Mouse (Mus musculus): ENCODE measurements at regions not wholly inside any gene's neighbourhood (a gene's known extent, or its start where the extent isn't known, plus 50 kb on each side); places are given as distances from the start of the nearest gene placed in this dataset.

DNA sequence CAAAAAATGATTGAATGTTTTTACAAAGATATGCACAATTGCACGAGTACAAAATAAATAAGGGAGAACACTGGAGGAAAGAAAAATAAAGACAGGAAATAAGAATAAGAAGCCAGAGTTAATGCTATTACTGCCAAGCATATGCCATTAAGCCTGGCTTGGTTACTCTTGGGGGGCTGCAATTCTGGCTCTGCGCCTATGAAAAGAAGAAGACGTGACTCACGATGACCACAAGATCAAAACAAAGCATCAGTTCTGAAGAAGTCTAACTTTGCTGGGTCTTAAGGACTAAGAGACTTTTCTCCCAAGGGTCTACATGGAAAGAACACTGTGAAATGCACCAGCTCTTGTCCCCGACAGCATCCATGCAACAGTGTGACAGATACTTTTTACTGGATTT, 454.8 kb upstream of the Mpdz start:
- no peak for DNase-seq (ENCODE audit: low read depth, low spot score)

DNA sequence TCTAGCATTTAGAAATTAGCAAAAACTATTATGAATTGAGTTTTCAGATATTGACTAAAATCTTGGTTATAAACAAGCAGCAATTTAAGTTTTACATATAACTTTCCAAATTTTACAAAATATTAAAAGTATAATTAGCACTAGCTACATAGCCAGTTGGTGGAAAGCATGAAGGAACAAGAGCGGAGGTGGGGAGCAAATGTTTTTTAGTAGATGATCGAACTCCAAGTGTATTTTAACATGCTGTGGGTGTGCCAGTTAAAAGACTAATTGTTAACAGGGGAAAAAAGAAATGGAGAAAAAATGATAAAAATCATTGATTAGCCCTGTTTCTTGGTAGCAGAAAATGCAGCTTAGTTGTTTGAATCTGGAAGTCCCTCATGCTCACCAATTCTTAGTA, 426.3 kb upstream of the Mpdz start:
- no peak for DNase-seq (ENCODE audit: low read depth, low spot score)

DNA sequence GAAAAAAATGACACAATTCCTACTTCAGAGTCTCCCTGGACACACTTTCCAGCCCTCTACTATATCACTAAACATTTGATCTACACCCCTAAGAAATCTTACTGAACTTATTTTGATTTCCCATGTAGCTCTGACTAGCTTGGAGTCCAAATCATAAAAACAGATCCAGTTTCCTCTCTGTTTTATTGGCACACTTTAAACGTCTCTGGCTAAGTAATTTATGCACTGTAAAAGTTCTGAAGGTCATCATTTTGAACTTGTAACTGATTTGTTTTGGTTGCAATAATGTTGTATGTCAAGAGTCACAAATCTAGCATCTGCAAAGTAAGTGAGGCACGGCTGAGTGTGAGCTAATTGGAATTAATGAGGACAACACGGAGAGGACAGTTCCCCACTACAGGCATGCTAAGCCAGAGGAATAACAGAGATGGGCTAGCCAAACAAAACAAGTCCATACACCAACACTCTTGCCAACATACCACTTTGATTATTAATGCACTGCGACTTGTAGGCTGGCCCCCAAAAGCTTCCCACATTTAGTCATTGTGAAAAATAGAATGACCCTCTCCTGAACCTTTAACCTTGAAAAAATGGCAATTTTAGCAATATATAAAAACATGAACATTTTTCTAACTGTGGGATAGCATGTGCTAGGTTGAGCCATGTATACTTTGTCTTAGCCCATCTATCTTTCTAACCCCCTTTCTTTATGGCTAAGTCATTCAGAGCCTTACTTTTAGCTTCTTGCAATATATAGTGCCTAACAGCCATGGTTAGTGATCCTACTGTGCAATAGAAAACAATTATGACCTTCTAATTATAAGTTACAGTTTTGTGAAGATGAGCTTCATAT, 399.3 kb upstream of the Mpdz start:
- no peak for DNase-seq (ENCODE audit: low read depth, low spot score)

DNA sequence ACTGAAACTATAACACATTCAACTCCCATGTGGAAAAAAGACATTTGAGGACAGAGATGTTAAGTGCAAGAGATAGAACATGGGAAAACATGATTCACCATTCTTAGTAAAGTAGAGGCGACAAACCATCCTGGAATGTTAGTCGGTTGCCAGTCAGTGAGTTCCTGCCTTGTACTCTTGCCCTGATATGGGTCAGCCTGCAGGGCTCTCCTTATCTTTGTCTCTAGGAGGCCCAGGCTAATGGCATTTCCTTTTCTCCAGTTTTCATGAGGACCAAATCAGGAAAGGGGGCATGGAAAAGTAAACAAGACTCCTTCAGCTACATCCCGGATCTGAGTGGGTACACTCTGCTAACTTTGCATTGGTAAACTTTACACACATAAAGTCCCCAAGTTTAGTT, 387.4 kb upstream of the Mpdz start:
- no peak for DNase-seq (ENCODE audit: low read depth, low spot score)

DNA sequence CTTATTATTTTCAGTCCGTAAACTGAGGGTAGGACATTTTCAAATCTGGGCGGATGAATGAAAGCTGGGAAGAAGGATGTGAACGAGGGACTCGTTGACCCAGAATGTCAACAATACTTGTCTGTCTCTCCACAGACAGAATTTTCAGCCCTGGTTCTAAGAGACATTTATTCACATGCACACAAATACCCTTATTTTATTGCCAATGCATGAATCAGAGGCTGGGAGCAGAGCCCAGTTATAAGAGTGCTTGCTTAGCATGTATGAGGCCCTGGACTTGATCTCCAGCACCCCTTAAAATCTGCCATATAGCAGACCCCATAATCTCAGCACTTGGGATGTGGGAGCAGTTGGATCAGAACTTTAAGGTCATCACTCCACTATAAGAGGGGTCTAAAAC, 384.8 kb upstream of the Mpdz start:
- no peak for DNase-seq (ENCODE audit: low read depth, low spot score)

DNA sequence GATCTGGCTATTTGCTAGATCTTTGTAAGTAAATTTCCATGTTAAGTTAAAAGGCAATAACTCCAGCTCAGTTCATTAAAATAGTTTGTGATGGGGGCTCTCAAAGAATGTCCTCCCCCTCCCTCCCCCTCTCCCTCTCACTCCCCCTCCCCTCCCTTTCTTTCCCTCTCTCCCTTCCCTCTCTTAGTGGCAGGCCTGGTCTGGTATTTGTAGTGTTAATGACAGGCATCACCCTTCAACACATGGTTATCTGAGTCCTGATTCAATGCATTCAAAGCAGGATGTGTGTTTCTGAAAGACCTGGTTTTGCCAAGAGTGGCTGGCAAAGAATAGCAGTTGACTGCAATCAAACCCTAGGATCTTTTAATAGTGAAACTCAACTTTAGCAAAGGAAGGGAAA, 383.4 kb upstream of the Mpdz start:
- no peak for DNase-seq (ENCODE audit: low read depth, low spot score)

DNA sequence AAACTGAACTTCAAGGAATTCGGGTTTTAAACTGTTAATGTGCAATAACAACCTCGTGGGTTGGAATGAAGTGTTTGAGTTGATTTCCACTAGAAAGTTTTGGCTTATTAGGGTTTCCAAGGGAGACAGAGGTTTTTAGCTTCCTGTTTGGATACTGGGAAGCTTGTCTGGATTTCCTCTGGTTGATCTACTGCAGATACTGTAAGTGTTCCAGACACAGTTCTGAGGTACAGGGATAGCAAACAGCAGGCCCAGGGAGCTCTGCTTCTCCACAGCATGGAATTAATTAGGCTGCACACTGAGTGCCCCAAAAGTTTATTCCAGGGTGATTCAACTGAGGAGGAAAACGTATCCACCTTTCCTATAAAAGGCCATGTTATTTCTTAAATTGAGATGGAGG, 381.0 kb upstream of the Mpdz start:
- no peak for DNase-seq (ENCODE audit: low read depth, low spot score)

DNA sequence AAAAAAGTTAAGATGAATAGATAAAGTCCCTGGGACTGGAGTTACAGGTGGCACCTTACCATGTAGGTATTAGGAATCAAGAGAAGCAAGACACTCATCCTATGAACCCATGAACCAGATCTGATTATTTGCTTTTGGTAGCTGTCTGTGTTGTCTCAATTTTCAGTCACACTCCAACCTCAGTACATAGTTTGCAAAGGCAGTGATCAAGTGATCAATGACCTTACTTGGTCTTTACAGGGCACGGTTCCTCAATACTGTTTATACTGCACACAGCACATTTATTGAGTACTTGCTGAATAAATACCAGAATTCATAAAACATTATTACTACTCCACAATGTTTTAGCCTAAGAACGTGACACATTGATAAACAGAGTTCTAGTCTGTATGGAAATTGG, 346.7 kb upstream of the Mpdz start:
- DNase-seq (ENCODE audit: low read depth, low spot score), result no peak

DNA sequence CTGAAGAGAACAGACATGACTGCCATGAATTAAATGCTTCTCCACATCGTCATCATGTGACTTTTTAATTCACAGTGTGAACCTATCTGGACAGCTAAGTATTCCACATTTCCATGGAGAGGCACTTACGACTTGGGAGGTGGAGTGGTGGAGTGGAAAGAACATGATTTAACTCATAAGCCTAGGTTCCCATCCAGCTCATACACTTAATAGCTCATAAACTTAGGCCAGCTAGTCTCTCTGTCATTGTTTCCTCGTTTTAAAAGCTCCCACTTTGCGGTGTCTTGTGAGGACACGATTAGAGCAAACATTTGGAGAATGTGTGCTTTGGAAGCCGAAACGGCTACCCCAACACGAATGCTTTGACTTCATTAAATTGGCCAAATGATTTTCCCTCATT, 346.0 kb upstream of the Mpdz start:
- no peak for DNase-seq (ENCODE audit: low read depth, low spot score)

DNA sequence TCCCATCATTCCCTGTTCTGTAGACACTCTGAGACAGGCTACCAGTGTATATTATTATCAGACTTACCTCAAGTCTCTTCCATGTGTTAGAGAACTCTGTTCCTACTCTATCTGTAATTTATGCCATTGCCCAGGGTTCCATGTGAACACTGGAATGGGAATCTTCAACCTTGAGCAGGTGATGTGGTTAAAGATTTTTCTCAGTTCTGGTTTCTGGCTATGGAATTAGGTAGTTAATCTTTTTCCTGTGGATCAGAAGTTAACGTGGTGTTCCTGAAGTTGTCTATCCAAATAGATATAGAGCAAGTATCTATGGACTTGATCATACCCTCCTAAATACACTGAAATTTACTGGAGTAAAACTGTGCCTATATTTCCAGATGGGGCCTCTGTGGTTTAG, 339.4 kb upstream of the Mpdz start:
- DNase-seq (ENCODE audit: low read depth, low spot score), result no peak

DNA sequence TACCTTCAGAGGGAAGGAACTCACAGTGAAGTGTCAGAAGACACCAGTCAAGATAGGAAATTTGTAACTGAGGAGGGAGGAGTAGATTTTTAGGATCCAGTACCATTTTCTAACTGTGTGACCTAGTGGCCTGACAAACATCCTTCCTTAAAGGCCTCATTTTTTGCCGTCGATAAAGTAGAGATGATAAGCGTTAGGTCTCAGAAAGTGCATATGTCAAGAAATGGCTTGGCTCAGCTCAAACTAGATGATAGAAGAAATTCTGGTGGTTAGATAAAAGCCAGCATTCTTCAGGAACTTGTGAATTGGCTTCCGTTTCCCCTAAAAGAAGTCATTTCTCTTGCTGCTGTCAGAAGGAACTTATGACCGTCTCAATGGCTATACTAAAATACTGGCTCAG, 324.1 kb upstream of the Mpdz start:
- no peak for DNase-seq (ENCODE audit: low read depth, low spot score)

DNA sequence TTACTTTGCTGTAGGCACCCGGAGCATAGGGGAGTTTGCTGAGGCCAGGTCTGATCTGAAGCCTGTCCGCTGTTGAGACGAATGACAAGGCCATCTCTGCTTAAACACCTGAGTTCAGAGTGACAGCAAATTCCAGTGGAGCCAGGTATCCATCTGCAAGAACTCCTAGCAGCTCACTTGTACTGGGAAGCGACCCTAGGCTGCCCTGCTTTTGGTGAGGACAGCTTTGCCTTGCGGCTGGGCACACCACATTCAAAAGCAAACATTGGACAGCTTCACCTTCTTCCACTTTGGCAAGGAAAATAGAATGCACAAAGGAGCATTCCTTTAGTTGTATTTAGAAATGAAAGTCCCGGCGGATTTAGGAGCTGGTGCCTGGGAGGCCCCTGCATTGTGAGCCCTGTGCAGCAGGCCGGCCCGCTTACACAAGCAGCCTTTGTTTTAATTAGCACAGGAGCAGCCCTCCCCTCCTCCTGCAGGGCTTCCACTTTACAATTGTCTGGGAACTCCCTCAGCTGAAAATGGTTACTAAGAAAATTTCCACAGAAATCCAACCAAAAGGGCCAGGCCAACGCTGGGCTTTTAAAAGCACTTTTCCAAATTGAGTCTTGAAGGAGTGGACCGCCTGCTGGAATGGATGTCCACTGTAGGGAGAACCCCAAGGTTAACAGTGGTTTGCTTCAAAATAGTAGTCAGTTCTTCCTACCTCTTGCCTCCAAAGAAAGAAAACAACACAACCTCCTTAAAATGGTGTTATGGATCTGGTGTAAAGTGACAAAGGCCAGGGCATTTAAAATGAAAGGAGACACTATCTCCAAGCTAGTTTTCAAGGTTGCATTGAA, 321.6 kb upstream of the Mpdz start:
- no peak for DNase-seq (ENCODE audit: low read depth, low spot score)

DNA sequence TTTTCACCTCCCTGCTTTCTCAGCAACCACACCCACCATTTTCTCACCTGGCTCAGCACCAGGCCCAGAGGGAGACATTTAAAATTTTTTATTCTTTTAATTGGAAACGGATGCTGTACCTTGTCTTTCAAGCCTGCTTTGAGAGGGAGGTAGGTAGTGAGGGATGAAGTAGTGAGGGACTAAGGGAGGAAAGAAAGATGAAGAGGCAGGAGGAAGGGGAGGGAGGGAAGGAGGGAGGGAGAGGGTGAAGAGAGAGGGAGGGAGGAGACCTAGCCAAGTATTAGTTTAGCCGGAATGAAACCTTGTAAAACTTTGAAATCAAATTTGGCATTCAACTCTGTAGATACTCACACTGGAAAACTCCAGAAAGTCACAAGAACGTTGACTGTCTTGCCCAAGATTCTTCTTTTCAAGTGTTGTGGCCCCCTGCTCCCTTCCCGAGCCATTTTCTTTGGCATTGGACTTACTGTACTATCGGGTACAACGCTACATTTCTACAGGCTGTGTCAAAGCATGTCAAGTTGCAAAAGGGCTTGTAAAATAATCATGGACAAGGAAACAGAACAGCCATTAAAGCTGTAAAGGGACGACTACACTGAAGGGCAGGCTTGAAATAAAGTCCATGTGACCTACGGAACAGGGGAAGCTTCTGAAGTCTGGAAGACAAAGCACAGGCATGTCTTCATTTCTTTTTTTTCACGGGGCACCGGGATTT, 320.9 kb upstream of the Mpdz start:
- no peak for DNase-seq (ENCODE audit: low read depth, low spot score)

DNA sequence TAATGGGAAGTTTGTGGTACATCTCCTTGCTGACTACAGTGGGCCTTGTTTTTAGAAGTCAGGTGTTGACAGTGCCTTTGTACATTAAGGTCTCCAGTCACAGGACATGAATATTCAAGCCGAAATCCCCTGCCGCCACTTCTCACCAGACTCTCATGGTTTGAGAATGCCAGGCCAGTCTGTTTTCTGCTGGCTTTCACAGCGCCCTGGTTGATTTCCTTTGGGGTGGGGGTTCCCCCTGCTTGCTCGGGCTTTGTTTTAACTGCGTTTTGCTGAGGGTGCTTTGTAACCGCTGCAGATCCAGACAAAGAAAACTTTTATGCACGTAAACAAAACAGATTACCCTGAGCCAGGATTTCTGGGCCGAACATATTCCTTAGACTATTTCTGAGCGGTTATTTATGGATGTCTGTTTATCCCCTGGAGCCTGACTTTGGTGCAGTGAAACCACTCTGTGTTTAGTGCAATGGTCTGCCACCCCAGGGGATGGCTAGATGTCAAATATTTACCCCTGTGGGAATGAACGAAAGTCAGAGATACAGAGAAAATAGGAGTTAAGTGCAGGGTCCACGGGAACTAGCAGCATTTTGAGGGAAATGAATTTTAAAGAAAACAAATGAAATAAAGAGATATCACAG, 320.1 kb upstream of the Mpdz start:
- no peak for DNase-seq (ENCODE audit: low read depth, low spot score)

DNA sequence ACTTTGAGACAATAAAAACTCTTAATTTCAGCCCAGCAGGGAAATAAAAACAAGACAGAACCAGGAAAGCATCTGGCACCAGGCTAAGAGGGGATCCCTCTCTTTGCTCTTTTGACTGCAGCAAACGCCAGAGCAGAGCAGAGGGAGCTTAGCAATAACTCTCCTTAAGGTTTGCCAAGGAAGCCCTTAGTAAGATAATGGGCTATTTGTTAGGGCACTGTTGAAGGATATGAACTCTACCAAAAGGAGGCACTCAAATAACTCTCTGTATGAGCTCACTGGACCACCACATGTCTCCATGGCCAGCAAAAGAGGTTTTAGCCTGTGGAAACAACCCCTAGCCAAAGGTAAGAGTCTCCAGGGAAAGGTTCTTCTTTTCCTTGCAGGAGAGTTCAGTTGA, 315.3 kb upstream of the Mpdz start:
- DNase-seq (ENCODE audit: low read depth, low spot score), result no peak

DNA sequence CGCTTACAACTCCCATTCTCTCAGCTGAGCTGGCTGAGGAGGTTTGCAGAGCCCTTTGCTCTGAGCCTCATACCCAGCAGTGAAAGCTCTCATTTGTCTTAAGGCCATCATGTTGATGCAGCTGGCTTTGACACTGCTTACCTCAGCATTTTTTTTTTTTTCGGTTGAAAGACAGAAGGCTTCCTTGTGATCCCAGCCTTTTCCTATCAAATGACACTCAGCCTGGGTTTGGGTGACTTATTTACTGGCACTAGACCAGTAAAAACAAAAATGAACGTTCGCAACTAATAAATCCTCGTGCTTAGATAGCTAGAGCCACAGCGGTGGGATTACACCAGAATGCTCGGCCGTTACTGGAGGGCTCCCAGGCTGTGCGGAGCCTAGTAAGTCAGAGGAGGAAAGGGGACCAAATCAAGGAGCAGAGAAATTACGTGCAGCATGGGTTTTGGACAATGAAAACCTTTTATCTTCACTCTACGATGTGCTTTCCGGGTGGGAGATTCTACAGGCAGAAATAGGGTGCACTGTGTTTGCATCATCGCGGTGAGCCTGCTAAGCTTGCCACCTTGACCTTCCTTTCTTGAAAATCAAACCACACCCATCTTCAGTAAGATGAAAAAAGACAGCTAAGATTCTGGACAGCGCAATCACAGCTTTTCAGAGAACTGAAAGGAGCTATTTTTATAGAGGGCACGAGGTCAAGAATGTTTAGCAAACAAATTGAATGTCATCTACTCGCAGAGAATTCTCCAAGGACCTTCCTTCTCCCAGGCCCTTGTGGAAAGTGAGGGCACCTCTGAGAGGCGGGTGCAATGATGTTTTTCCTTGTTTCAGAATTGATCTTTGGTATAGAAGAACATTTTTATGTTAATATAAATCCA, 302.3 kb upstream of the Mpdz start:
- DNase-seq (ENCODE audit: low read depth, low spot score), result no peak

DNA sequence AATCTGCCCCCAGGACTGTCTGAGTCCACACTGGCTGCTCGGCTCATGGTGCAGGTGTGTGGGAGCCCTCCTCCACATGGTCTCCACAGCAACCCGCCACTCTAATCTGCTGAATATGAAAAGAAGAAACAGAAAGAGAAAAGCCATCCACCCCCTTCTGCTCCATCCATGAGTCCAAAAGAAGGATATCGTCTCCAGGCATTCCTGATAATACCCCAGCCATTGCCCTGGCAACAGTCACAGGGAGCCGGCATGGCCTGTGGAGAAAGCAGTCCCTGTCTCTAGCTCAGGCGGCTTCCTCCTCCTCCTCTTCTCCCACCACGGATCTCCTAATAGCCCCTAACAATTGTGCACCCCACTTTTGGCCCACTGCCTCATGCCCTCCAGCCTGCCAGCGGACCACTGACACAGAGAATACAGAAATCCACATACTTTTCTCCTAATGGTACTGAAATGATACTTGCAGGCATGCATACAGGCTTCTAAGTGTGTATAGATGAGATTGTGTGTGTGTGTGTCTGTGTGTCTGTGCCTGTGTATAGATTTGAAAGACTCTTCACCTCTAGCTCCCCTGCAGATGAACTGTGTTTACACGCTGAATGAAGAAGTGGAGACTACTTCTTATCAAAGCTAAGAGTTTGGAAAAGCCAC, 301.5 kb upstream of the Mpdz start:
- no peak for DNase-seq (ENCODE audit: low read depth, low spot score)

DNA sequence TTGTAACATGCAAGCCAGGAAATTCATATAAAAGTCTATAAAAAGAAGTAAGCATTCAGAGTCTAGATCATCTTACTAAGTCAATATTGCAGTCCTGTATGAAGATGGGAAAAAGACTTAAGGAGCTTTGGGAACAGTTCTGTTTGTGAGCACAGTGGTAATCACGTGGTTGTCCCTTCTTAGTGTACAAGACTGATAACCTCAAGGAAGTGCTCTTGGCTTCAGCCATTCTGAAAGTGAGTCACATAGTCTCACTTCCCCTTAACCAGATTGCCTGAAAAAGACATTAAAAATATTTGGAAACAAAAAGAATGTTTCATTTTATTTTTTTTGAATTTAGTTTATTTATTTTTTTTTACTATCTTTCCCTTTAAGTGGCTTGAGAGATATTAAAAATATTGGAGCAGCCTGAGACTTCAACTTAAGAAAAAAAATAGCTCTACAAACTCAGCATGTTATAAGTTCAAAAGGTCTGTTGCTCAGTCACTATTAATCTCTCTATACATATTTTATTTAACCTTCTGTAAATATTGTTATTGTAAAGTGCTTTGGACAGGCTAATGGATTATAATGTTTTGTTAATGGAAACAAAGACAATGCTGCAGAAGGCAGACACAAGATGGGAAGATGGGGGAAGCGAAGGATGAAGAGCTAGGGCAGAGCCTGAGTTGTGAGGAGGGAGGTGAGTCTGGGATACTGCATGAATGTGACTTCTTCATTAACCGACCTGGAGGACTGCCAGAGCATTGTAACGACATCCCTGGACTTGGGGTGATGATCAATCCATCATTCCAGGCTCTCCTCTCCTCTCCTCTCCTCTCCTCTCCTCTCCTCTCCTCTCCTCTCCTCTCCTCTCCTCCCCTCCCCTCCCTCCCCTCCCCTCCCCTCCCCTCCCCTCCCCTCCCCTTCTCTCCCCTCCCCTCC, 300.2 kb upstream of the Mpdz start:
- no peak for DNase-seq (ENCODE audit: low read depth, low spot score)

DNA sequence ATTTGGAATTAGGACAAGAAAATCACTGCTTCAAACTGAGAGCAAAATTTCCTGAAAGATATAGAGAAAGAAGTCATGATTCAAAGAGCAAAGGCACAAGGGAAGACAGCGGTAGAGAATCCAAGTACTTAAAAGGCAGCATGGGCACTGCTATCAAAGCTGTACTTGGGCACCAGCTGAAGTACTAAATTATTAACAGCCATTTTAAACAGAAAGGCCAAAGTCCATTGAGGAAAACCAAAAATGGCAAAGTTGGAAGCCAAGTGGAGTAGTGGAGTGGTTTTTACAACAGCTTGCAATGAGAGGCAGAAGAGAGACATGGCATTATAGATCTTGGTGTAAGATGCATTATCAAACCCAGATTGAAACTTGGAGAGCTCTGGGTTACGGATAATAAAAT, 291.8 kb upstream of the Mpdz start:
- no peak for DNase-seq (ENCODE audit: low read depth, low spot score)

All from ES-CJ7 (cell line).